Mouse (Mus musculus) lung, adult 2 months (tissue): Measurements from ENCODE around the gene Fam163b.

Experiments used
- CTCF ChIP-seq: fragments of 200-500 bp; IDR thresholded peaks from 2 replicates; pipeline ENCODE4 v1.5.1; 2011; ENCODE audit warnings: mild to moderate bottlenecking, low read length, control low read depth; ENCODE audit not compliant: insufficient read depth
- POLR2A ChIP-seq: fragments of 200-500 bp; IDR thresholded peaks from 2 replicates; pipeline ENCODE4 v1.6.1; 2011; ENCODE audit warnings: low read depth, mild to moderate bottlenecking, control low read depth, low read length, borderline replicate concordance; ENCODE audit errors: extremely low read depth

GRCm38 (mm10) chr2:27097776-27098175 is 44.5 kb downstream of the Fam163b start:
- TF ChIP-seq CTCF (no peak), POLR2A (no peak)
